9 mouse cellular contexts compared by ENCODE assay signal in the genomic region with DNA sequence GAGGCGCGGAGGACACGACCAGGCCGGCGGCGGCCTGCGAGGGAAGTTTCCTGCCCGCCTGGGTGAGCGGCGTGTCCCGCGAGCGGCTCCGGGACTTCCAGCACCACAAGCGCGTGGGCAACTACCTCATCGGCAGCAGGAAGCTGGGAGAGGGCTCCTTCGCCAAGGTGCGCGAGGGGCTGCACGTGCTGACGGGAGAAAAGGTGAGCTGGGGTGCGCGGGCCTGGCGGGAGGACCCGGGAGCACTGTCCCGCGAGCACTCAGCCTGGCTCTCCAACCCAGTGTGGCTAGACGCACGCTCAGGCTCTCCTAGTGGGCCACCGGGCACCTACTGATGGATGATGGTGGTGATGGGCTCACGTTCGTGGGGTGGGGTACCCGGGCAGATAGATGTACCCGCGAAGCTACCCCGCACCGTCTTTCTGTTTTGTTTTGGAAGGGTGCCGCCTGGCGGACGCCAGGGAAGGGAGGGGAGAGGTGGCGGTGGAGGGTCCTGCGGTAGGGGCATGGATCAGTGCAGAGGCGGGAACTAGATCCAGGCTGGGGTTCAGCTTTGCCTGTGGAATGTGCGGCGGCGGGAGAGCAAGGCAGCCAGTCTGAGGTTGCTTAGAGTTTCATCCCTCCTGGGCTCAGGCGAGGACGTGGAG. TPM values are rescaled to one million over a fixed set of nuclear protein-coding genes. Genes with fewer than 3 reads are reported as not detected.
DNase-seq lines count a peak whose midpoint lies in the region; ATAC-seq and TF ChIP-seq lines count a peak whose summit lies in the region.
"Had no signal": no experiment of that assay in that cellular context is flagged by ENCODE, and none has a peak within 500 bp of the region (broad histone marks: within the 10 kb centered on the region; RNA-seq: fewer than 3 reads in every experiment).

No protein-coding gene starts in this region.

- peaks cover 39% of the 10 kb centered on the region for H3K4me1 ChIP-seq in intestine, embryonic 16.5 days (ENCODE audit: control insufficient read depth, insufficient read depth, low read length)
- peaks cover 0 to 5% of the 10 kb centered on the region in 2 experiments; a peak in 3 of 4 replicates for H3K4me1 ChIP-seq in liver, embryonic 14.5 days (replicated peaks; ENCODE audit: control insufficient read depth in 2 of 2, insufficient read depth in 2 of 2, low read length in 1 of 2)
- peaks cover 22% of the 10 kb centered on the region for H3K4me1 ChIP-seq in neural tube, embryonic 14.5 days (ENCODE audit: control insufficient read depth, insufficient read depth, low read length)

- DNase-seq in gastrocnemius, postnatal 10 days = peak; percentile 49
- DNase-seq in gastrocnemius, postnatal 36 days = no peak
- peak; percentile 78 to 81 for DNase-seq in cerebellum, postnatal 10 days
- DNase-seq in frontal cortex, postnatal 36 days (ENCODE audit: low spot score in 2 of 2) = peak; percentile 41 to 42
- no peak for DNase-seq in liver, embryonic 14.5 days (ENCODE audit: low read depth in 3 of 3, low spot score in 3 of 3)
- DNase-seq in thymus, postnatal 36 days = peak; percentile 12 to 23

- no peak for TF ChIP-seq EP300 in liver, embryonic 14.5 days (IDR thresholded peaks at IDR 0.05; ENCODE audit: low read depth)

- WGBS in intestine, embryonic 16.5 days = under 1% methylated on average over 49 of the region's 49 CpGs
- whole genome bisulfite sequencing in liver, embryonic 14.5 days (ENCODE audit: insufficient replicate concordance) = under 1% methylated on average over 47 of the region's 49 CpGs
- WGBS in neural tube, embryonic 14.5 days = under 1% methylated on average over 49 of the region's 49 CpGs

- peak; percentile 47 for ATAC-seq in intestine, embryonic 16.5 days
- ATAC-seq in liver, embryonic 14.5 days (ENCODE audit: insufficient read depth) = peak; percentile 24; the same call in 1 of the 2 replicates
- ATAC-seq in neural tube, embryonic 14.5 days (ENCODE audit: low read depth) = peak; percentile 56

- H3K4me2 ChIP-seq in intestine, embryonic 16.5 days (ENCODE audit: low read depth, low read length) = peak overlapping the region; percentile 90
- H3K4me2 ChIP-seq in liver, embryonic 14.5 days (ENCODE audit: low read depth) = peak overlapping the region; percentile 54
- peak overlapping the region; percentile 83 for H3K4me2 ChIP-seq in neural tube, embryonic 14.5 days (ENCODE audit: low read depth, low read length)

- peak overlapping the region; percentile 90 for H3K9ac ChIP-seq in intestine, embryonic 16.5 days (ENCODE audit: low read depth, low read length)
- no peak overlapping the region for H3K9ac ChIP-seq in liver, embryonic 14.5 days (replicated peaks)
- H3K9ac ChIP-seq in neural tube, embryonic 14.5 days (replicated peaks; ENCODE audit: low read depth, low read length) = peak overlapping the region; percentile 82

- H3K36me3 ChIP-seq in intestine, embryonic 16.5 days (ENCODE audit: control insufficient read depth, insufficient read depth, low read length) = 0 out of 2 replicates have a peak, but pooled peaks cover 7% of the 10 kb centered on the region
- no peaks in the 10 kb centered on the region for H3K36me3 ChIP-seq in liver, embryonic 14.5 days (replicated peaks; ENCODE audit: control insufficient read depth, insufficient read depth, low read depth)
- no peaks in the 10 kb centered on the region for H3K36me3 ChIP-seq in neural tube, embryonic 14.5 days (ENCODE audit: control insufficient read depth, insufficient read depth, low read length)

- intact Hi-C loops in gastrocnemius, postnatal 36 days (cut with DNase I) = no loop called here

- H3K27ac ChIP-seq in intestine, embryonic 16.5 days (ENCODE audit: low read length) = peak overlapping the region; percentile 96
- no peak overlapping the region for H3K27ac ChIP-seq in liver, embryonic 14.5 days
- H3K27ac ChIP-seq in neural tube, embryonic 14.5 days (ENCODE audit: low read depth, low read length) = peak overlapping the region; percentile 82

- H3K4me3 ChIP-seq in intestine, embryonic 16.5 days (ENCODE audit: low read length) = peak overlapping the region; percentile 84
- H3K4me3 ChIP-seq in liver, embryonic 14.5 days (ENCODE audit: insufficient read depth in 1 of 2, low read depth in 2 of 2, low read length in 2 of 2) = peak overlapping the region; percentile 53 to 67
- H3K4me3 ChIP-seq in neural tube, embryonic 14.5 days (ENCODE audit: low read depth, low read length) = peak overlapping the region; percentile 91

- TF ChIP-seq CTCF in liver, embryonic 14.5 days (IDR thresholded peaks at IDR 0.05; ENCODE audit: low read depth) = peak; percentile 52

- H3K27me3 ChIP-seq in intestine, embryonic 16.5 days (replicated peaks; ENCODE audit: control insufficient read depth, insufficient read depth, low read length) = no peaks in the 10 kb centered on the region; the same call in 1 of the 2 replicates
- H3K27me3 ChIP-seq in liver, embryonic 14.5 days (ENCODE audit: control insufficient read depth, insufficient read depth, low read length) = peaks cover 42% of the 10 kb centered on the region
- H3K27me3 ChIP-seq in neural tube, embryonic 14.5 days (ENCODE audit: control insufficient read depth, insufficient read depth, low read length) = no peaks in the 10 kb centered on the region

- peaks cover 3% of the 10 kb centered on the region; the same call in 1 of the 2 replicates for H3K9me3 ChIP-seq in intestine, embryonic 16.5 days (ENCODE audit: control insufficient read depth, low read length)
- no peaks in the 10 kb centered on the region; the same call in 1 of the 2 replicates for H3K9me3 ChIP-seq in liver, embryonic 14.5 days (ENCODE audit: control insufficient read depth, low read length)
- no peaks in the 10 kb centered on the region for H3K9me3 ChIP-seq in neural tube, embryonic 14.5 days (ENCODE audit: control insufficient read depth, low read length)

RNA-seq across cellular contexts. Expression of a gene that starts 0.8 kb away (rescaled TPM):
- 1 to 10 TPM; 6.0 to 6.1 TPM for total RNA-seq in gastrocnemius, postnatal 10 days (2021)
- 1 to 10 TPM in 1 of 2 experiments, under 1 TPM in 1; 0.74 to 1.1 TPM for total RNA-seq in gastrocnemius, postnatal 36 days (2021)
- 4.2 and 5.1 TPM in 2 replicates for polyA plus RNA-seq in intestine, embryonic 16.5 days (2015; fragmentation: Nextera tagmentation; extraction: Ambion mirVana)
- polyA plus RNA-seq in liver, embryonic 14.5 days (2012; rRNA removed) = 0.79 and 0.88 TPM in 2 replicates
- 0.75 and 0.80 TPM in 2 replicates for polyA plus RNA-seq in liver, embryonic 14.5 days (2014; fragmentation: Nextera tagmentation; extraction: Ambion mirVana)
- polyA plus RNA-seq in neural tube, embryonic 14.5 days (2014; fragmentation: Nextera tagmentation; extraction: Ambion mirVana) = 7.4 and 8.0 TPM in 2 replicates
- total RNA-seq: CH12.LX had no signal

Comparison
In these comparisons a context has a peak if more than half of its experiments do, and no peak if none do; other contexts are left out.
1. DNase-seq: peak in gastrocnemius, postnatal 10 days (single experiment), cerebellum, postnatal 10 days (2 of 2), frontal cortex, postnatal 36 days (2 of 2) and thymus, postnatal 36 days (2 of 2); none in gastrocnemius, postnatal 36 days (0 of 2) and liver, embryonic 14.5 days (0 of 3).
2. Peak in every context shown above with its lines, with median percentiles within 50 percentile points of each other: ATAC-seq, H3K4me2 ChIP-seq and H3K4me3 ChIP-seq.